Mouse (Mus musculus) liver, embryonic 11.5 days (tissue): ENCODE results near the gene Nphs1. TPM values are rescaled to one million over a fixed set of nuclear protein-coding genes. Genes with fewer than 3 reads are reported as not detected.

Source experiments
- ATAC-seq: fragments of 200-750 bp; cut with Nextera tagmentation; replicated peaks from 2 replicates; pipeline ENCODE4 v1.8.0; 2017; ENCODE audit warnings: moderate number of reproducible peaks, mild to moderate bottlenecking, moderate TSS enrichment, moderate library complexity; ENCODE audit not compliant: low FRiP score
- DNase-seq: peaks from one replicate; pipeline ENCODE4 v3.0.0-alpha.2; 2017; ENCODE audit warnings: low spot score
- H3K27ac ChIP-seq: fragments of 300-500 bp; sonication (generic); 2 replicates; pipeline ENCODE4 v1.5.1; 2014; ENCODE audit warnings: mild to moderate bottlenecking, low read depth, low read length, control low read depth
- H3K27me3 ChIP-seq: fragments of 300-500 bp; sonication (generic); replicated peaks from 2 replicates; pipeline ENCODE4 v1.6.1; 2014; ENCODE audit warnings: low read length, mixed read lengths; ENCODE audit not compliant: control insufficient read depth, insufficient read depth
- H3K36me3 ChIP-seq: fragments of 300-500 bp; sonication (generic); 2 replicates; pipeline ENCODE4 v1.6.1; 2014; ENCODE audit warnings: mild to moderate bottlenecking, low read length, moderate library complexity, mixed read lengths; ENCODE audit not compliant: control insufficient read depth, insufficient read depth
- H3K4me1 ChIP-seq: fragments of 300-500 bp; sonication (generic); replicated peaks from 2 replicates; pipeline ENCODE4 v1.6.1; 2014; ENCODE audit warnings: low read length, mixed read lengths; ENCODE audit not compliant: control insufficient read depth, insufficient read depth
- H3K4me2 ChIP-seq: fragments of 300-500 bp; sonication (generic); 2 replicates; pipeline ENCODE4 v1.6.1; 2014; ENCODE audit warnings: mild to moderate bottlenecking, control low read depth, moderate library complexity
- H3K4me3 ChIP-seq: fragments of 300-500 bp; sonication (generic); 2 replicates; pipeline ENCODE4 v1.5.1; 2014; ENCODE audit warnings: low read depth, low read length, control low read depth
- H3K9ac ChIP-seq: fragments of 300-500 bp; sonication (generic); 2 replicates; pipeline ENCODE4 v1.6.1; 2014; ENCODE audit warnings: low read depth, low read length, control low read depth
- H3K9me3 ChIP-seq: fragments of 300-500 bp; sonication (generic); 2 replicates; pipeline ENCODE4 v1.6.1; 2016; ENCODE audit warnings: low read length, inconsistent platforms, mixed read lengths; ENCODE audit not compliant: control insufficient read depth
- WGBS: fragments of 180-500 bp; shearing (Covaris S2); extraction: QIAGEN DNeasy Blood & Tissue Kit; methylation state at CpG from one replicate; pipeline ENCODE4 v1.1.7; 2014; 5-methylcytosine and 5-hydroxymethylcytosine counted together
- polyA plus RNA-seq: library from polyadenylated mRNA; unstranded; fragments of >200 nt; fragmentation: Nextera tagmentation; extraction: Ambion mirVana; gene quantifications from 2 replicates; pipeline ENCODE4 v1.2.1, GENCODE M21; 2014

The Nphs1 gene
- polyA plus RNA-seq, 1 experiment from 2014 or later: 0.27 TPM

GRCm38 (mm10) chr7:30444971-30445751 lies 13.0 kb upstream of the Nphs1 start, which contains the start of gene Aplp1:
Aplp1 (minus strand) TSS chr7:30445535.
- H3K9me3 ChIP-seq: no peaks in the 10 kb centered on the region
- DNase-seq (peak; percentile 67), ATAC-seq (peak; percentile 57)
- peak within 1 kb of the TSS; percentile 87 for H3K4me2 ChIP-seq
- no peak within 1 kb of the TSS; the same call in 1 of the 2 replicates for H3K27ac ChIP-seq
- no peaks in the 10 kb centered on the region for H3K36me3 ChIP-seq
- H3K4me1 ChIP-seq: peaks cover 10% of the 10 kb centered on the region
- peak within 1 kb of the TSS; percentile 65 for H3K4me3 ChIP-seq
- peaks cover 39% of the 10 kb centered on the region for H3K27me3 ChIP-seq
- under 1% methylated on average over 67 of the region's 72 CpGs for WGBS
- peak within 1 kb of the TSS; percentile 53; the same call in 1 of the 2 replicates for H3K9ac ChIP-seq

- peaks cover 50% of the 10 kb centered on the region for H3K27me3 ChIP-seq
Measured at GRCm38 (mm10) chr7:30450241-30450640, 7.9 kb upstream of the Nphs1 start.

GRCm38 (mm10) chr7:30453327-30453726 lies 4.8 kb upstream of the Nphs1 start:
- no peak overlapping the region for H3K4me3 ChIP-seq
- 21% methylated on average over 25 of the region's 25 CpGs for WGBS

More at GRCm38 (mm10) chr7:30450241-30450640, 7.9 kb upstream of the Nphs1 start:
- WGBS: 75% methylated on average over 7 of the region's 7 CpGs
- Histone ChIP-seq H3K4me2 (no peak overlapping the region), H3K27ac (no peak overlapping the region), H3K4me1 (peaks cover 6% of the 10 kb centered on the region), H3K9ac (no peak overlapping the region), H3K4me3 (no peak overlapping the region), H3K9me3 (no peaks in the 10 kb centered on the region), H3K36me3 (no peaks in the 10 kb centered on the region)
- no peak for ATAC-seq
- no peak for DNase-seq

GRCm38 (mm10) chr7:30453766-30454165 lies 4.3 kb upstream of the Nphs1 start:
- Histone ChIP-seq H3K27ac (no peak overlapping the region), H3K9ac (no peak overlapping the region), H3K4me3 (peak overlapping the region; percentile 0; the same call in 1 of the 2 replicates), H3K36me3 (no peaks in the 10 kb centered on the region), H3K27me3 (peaks cover 68% of the 10 kb centered on the region), H3K9me3 (no peaks in the 10 kb centered on the region), H3K4me1 (peaks cover 6% of the 10 kb centered on the region; the same call in 1 of the 2 replicates), H3K4me2 (peak overlapping the region; percentile 40)
- DNase-seq (no peak), ATAC-seq (no peak; the same call in 1 of the 2 replicates)
- 1% methylated on average over 25 of the region's 25 CpGs for WGBS

More at GRCm38 (mm10) chr7:30453327-30453726, 4.8 kb upstream of the Nphs1 start:
- H3K27me3 ChIP-seq: peaks cover 64% of the 10 kb centered on the region
- peaks cover 6% of the 10 kb centered on the region; the same call in 1 of the 2 replicates for H3K4me1 ChIP-seq
- H3K36me3 ChIP-seq: no peaks in the 10 kb centered on the region
- no peak overlapping the region for H3K27ac ChIP-seq
- no peak for ATAC-seq
- no peaks in the 10 kb centered on the region for H3K9me3 ChIP-seq
- DNase-seq: no peak
- peak overlapping the region; percentile 40 for H3K4me2 ChIP-seq
- no peak overlapping the region for H3K9ac ChIP-seq

- Histone ChIP-seq H3K36me3 (no peaks in the 10 kb centered on the region), H3K27me3 (peaks cover 73% of the 10 kb centered on the region), H3K4me2 (peak overlapping the region; percentile 40; the same call in 1 of the 2 replicates), H3K4me1 (peaks cover 6% of the 10 kb centered on the region; the same call in 1 of the 2 replicates), H3K27ac (no peak overlapping the region), H3K4me3 (no peak overlapping the region), H3K9me3 (no peaks in the 10 kb centered on the region), H3K9ac (no peak overlapping the region)
- WGBS: 17% methylated on average over 6 of the region's 6 CpGs
- DNase-seq (no peak), ATAC-seq (no peak)
Measured at GRCm38 (mm10) chr7:30454259-30454658, 3.9 kb upstream of the Nphs1 start.

GRCm38 (mm10) chr7:30456487-30456886 lies 1.6 kb upstream of the Nphs1 start:
- no peak for DNase-seq
- Histone ChIP-seq H3K4me3 (no peak overlapping the region), H3K27me3 (peaks cover 92% of the 10 kb centered on the region), H3K4me1 (peaks cover 6% of the 10 kb centered on the region; the same call in 1 of the 2 replicates), H3K4me2 (no peak overlapping the region; the same call in 1 of the 2 replicates), H3K27ac (no peak overlapping the region), H3K9ac (no peak overlapping the region), H3K36me3 (no peaks in the 10 kb centered on the region), H3K9me3 (no peaks in the 10 kb centered on the region)
- ATAC-seq: no peak
- 4% methylated on average over 9 of the region's 9 CpGs for WGBS

GRCm38 (mm10) chr7:30456911-30457628 lies 1.0 kb upstream of the Nphs1 start:
- no peak overlapping the region for H3K9ac ChIP-seq
- no peaks in the 10 kb centered on the region for H3K36me3 ChIP-seq
- ATAC-seq (no peak), DNase-seq (no peak)
- peaks cover 96% of the 10 kb centered on the region for H3K27me3 ChIP-seq
- no peaks in the 10 kb centered on the region for H3K9me3 ChIP-seq
- no peak overlapping the region for H3K27ac ChIP-seq
- H3K4me2 ChIP-seq: peak overlapping the region; percentile 22; the same call in 1 of the 2 replicates
- no peak overlapping the region for H3K4me3 ChIP-seq
- 3% methylated on average over 31 of the region's 31 CpGs for WGBS
- peaks cover 6% of the 10 kb centered on the region; the same call in 1 of the 2 replicates for H3K4me1 ChIP-seq

GRCm38 (mm10) chr7:30459484-30459883 lies 1.4 kb downstream of the Nphs1 start:
- 41% methylated on average over 6 of the region's 6 CpGs for WGBS
- peaks cover 95% of the 10 kb centered on the region for H3K27me3 ChIP-seq
- H3K4me2 ChIP-seq: no peak overlapping the region
- no peaks in the 10 kb centered on the region for H3K9me3 ChIP-seq
- no peak overlapping the region for H3K9ac ChIP-seq
- H3K4me3 ChIP-seq: no peak overlapping the region
- no peak overlapping the region for H3K27ac ChIP-seq
- H3K4me1 ChIP-seq: no peaks in the 10 kb centered on the region; the same call in 1 of the 2 replicates
- ATAC-seq: no peak
- no peak for DNase-seq
- H3K36me3 ChIP-seq: no peaks in the 10 kb centered on the region
